Mouse (Mus musculus): ENCODE measurements around the gene Zfp618. TPM values are rescaled to one million over a fixed set of nuclear protein-coding genes. Genes with fewer than 3 reads are reported as not detected.

Gene Zfp618
- total and polyA plus RNA-seq, 3 experiments: 0.05 TPM; not detected in 2

DNA sequence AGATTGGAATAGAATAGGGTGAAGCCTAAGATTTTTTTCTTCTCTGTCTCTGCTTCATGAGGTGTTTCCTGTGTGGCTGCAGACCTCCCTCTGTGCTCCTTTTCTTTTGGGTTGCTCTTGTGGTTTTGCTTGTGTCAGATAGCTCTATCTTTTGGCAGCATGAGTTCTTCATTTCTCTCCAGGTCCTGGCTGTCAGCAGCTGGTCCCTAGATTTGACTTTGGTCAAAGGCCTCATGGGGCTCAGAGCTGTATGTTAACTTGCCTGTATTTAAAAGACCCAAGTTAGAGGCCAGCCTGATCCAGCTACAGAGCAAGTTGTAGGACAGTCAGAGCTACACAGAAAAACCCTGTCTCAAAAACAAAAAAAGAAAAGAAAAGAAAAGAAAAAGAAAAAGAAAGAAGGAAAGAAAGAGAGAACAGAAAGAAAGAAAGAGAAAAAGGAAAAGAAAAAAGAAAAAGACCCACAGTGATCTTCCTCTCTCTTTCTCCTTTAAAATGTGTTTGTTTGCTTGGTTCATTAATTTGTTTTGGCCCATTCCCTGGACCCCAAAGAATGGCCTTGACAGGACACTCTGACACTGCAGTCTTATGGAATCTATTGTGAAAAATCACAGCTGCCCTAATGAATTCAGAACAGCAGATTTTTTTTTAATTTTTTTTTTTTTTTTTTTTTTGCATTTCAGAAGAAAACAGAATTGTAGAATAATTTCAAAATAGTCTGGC is 84.4 kb downstream of the Zfp618 start:
- H3K27me3 ChIP-seq (ENCODE audit: insufficient read depth, low read length): no peaks in the 10 kb centered on the region

DNA sequence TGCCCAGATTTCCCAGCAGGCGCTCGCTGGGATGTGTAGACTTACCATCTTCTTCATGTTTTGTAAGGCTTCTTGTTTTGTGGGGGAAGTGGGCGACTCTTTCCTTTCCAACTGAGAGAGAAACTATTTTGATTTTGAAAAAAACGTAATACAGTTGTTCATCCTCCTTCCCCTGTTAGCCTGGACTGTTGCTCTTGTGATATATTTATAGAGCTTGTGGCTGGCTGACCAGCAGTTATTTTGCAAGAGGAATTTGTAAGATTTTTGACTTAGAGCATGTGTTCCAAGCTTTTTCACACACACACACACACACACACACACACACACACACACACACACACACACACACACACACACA is 84.9 kb downstream of the Zfp618 start:
- H3K27me3 ChIP-seq (ENCODE audit: insufficient read depth, low read length): no peaks in the 10 kb centered on the region
- TF ChIP-seq CTCF (IDR thresholded peaks at IDR 0.05; ENCODE audit: low read depth, low read length): no peak
- no peak for TF ChIP-seq TAL1 (conservative IDR thresholded peaks at IDR 0.05; ENCODE audit: low read depth, low read length)
- no peak for TF ChIP-seq POLR2AphosphoS5 (IDR thresholded peaks at IDR 0.05; ENCODE audit: insufficient replicate concordance, low read depth, low read length)
- no peak for TF ChIP-seq GATA2 (IDR thresholded peaks at IDR 0.05; ENCODE audit: borderline replicate concordance, low read depth, low read length)
- TF ChIP-seq GATA1 (IDR thresholded peaks at IDR 0.05; ENCODE audit: borderline replicate concordance, low read length): no peak
- H3K36me3 ChIP-seq (replicated peaks): no peaks in the 10 kb centered on the region
- no peak for DNase-seq (ENCODE audit: low spot score)
- peaks cover 53% of the 10 kb centered on the region for H3K9me3 ChIP-seq (replicated peaks)
- no peaks in the 10 kb centered on the region for H3K4me1 ChIP-seq (ENCODE audit: insufficient read depth, low read depth, low read length)
- H3K4me3 ChIP-seq (ENCODE audit: low read depth, low read length): no peak overlapping the region
- ATAC-seq (ENCODE audit: extremely low read depth, insufficient number of reproducible peaks, low FRiP score, poor library complexity, severe bottlenecking): no peak

More for the DNA sequence above, 84.4 kb downstream of the Zfp618 start:
- Histone ChIP-seq H3K4me1 (ENCODE audit: insufficient read depth, low read depth, low read length) (no peaks in the 10 kb centered on the region), H3K36me3 (replicated peaks) (no peaks in the 10 kb centered on the region), H3K4me3 (ENCODE audit: low read depth, low read length) (no peak overlapping the region), H3K9me3 (replicated peaks) (peaks cover 47% of the 10 kb centered on the region)
- no peak for TF ChIP-seq POLR2AphosphoS5 (IDR thresholded peaks at IDR 0.05; ENCODE audit: insufficient replicate concordance, low read depth, low read length)
- no peak for TF ChIP-seq GATA2 (IDR thresholded peaks at IDR 0.05; ENCODE audit: borderline replicate concordance, low read depth, low read length)
- no peak for TF ChIP-seq TAL1 (conservative IDR thresholded peaks at IDR 0.05; ENCODE audit: low read depth, low read length)
- no peak for TF ChIP-seq CTCF (IDR thresholded peaks at IDR 0.05; ENCODE audit: low read depth, low read length)
- TF ChIP-seq GATA1 (IDR thresholded peaks at IDR 0.05; ENCODE audit: borderline replicate concordance, low read length): no peak
- ATAC-seq (ENCODE audit: extremely low read depth, insufficient number of reproducible peaks, low FRiP score, poor library complexity, severe bottlenecking): no peak
- no peak for DNase-seq (ENCODE audit: low spot score)

DNA sequence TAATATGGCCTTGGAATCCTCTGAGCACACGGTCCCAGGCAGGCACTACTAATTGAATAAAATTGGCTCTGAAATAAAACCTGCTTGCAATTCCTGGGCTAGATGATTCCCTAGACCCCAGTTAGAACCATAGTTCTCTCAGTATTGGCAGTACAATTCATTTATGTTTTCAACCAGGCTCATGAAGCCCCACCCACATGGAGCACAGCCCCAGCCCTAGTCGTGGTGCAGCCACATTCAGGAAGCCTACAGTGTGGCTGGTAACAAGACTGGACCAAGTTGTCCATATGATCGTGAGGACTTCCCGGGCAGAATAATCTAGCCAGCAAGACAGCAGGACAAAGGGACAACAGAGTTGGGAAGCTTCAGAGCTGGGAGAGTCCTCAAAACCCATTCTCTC is 85.6 kb downstream of the Zfp618 start:
- no peak for TF ChIP-seq GATA1 (IDR thresholded peaks at IDR 0.05; ENCODE audit: borderline replicate concordance, low read length)
- no peak for TF ChIP-seq TAL1 (conservative IDR thresholded peaks at IDR 0.05; ENCODE audit: low read depth, low read length)
- no peak for TF ChIP-seq GATA2 (IDR thresholded peaks at IDR 0.05; ENCODE audit: borderline replicate concordance, low read depth, low read length)
- no peak for TF ChIP-seq CTCF (IDR thresholded peaks at IDR 0.05; ENCODE audit: low read depth, low read length)
- TF ChIP-seq POLR2AphosphoS5 (IDR thresholded peaks at IDR 0.05; ENCODE audit: insufficient replicate concordance, low read depth, low read length): no peak

DNA sequence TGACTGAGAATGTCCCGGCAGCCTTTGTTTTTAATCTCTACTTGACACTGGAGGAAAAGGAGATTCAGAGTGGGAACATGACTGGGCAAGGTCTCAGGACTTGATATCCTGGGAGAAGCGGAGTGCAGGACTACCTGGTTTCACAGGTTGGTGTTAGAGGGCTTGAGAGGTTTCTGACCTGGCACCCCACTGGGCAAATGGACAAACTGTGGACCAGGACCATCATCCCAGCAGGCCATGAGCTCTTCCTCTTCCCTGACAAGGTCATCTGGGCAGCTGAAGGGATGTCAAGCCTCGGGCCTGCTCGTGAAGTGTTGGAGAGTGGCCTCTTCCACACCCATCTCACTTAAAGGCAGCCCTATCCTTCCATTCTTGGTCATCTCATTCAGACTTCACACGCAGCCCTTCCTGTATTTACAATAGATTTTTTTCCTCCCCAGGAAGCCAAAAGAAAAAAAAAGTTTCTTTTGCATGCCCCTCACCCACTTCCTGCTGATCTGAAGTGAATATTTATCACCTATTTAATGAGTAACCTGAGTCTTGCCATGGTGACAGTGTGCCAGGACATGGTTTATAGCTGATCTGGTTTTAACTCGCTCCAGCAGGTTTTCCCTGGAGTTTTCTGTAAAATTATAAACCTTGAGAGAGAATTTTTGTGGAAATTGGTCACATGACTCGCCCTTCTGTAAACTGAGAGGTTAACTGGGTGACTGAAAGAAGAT is 86.7 kb downstream of the Zfp618 start:
- H3K27me3 ChIP-seq (ENCODE audit: insufficient read depth, low read length): no peaks in the 10 kb centered on the region
- H3K4me1 ChIP-seq (ENCODE audit: insufficient read depth, low read depth, low read length): no peaks in the 10 kb centered on the region
- no peaks in the 10 kb centered on the region for H3K36me3 ChIP-seq (replicated peaks)
- ATAC-seq (ENCODE audit: extremely low read depth, insufficient number of reproducible peaks, low FRiP score, poor library complexity, severe bottlenecking) (no peak), DNase-seq (ENCODE audit: low spot score) (no peak)
- no peak overlapping the region for H3K4me3 ChIP-seq (ENCODE audit: low read depth, low read length)
- TF ChIP-seq GATA1 (IDR thresholded peaks at IDR 0.05; ENCODE audit: borderline replicate concordance, low read length) (no peak), GATA2 (IDR thresholded peaks at IDR 0.05; ENCODE audit: borderline replicate concordance, low read depth, low read length) (no peak), CTCF (IDR thresholded peaks at IDR 0.05; ENCODE audit: low read depth, low read length) (no peak), TAL1 (conservative IDR thresholded peaks at IDR 0.05; ENCODE audit: low read depth, low read length) (no peak), POLR2AphosphoS5 (IDR thresholded peaks at IDR 0.05; ENCODE audit: insufficient replicate concordance, low read depth, low read length) (no peak)
- peaks cover 69% of the 10 kb centered on the region for H3K9me3 ChIP-seq (replicated peaks)

More for the DNA sequence above, 85.6 kb downstream of the Zfp618 start:
- Histone ChIP-seq H3K9me3 (replicated peaks) (peaks cover 59% of the 10 kb centered on the region), H3K36me3 (replicated peaks) (no peaks in the 10 kb centered on the region), H3K4me1 (ENCODE audit: insufficient read depth, low read depth, low read length) (no peaks in the 10 kb centered on the region), H3K4me3 (ENCODE audit: low read depth, low read length) (no peak overlapping the region), H3K27me3 (ENCODE audit: insufficient read depth, low read length) (no peaks in the 10 kb centered on the region)
- ATAC-seq (ENCODE audit: extremely low read depth, insufficient number of reproducible peaks, low FRiP score, poor library complexity, severe bottlenecking): no peak
- no peak for DNase-seq (ENCODE audit: low spot score)

DNA sequence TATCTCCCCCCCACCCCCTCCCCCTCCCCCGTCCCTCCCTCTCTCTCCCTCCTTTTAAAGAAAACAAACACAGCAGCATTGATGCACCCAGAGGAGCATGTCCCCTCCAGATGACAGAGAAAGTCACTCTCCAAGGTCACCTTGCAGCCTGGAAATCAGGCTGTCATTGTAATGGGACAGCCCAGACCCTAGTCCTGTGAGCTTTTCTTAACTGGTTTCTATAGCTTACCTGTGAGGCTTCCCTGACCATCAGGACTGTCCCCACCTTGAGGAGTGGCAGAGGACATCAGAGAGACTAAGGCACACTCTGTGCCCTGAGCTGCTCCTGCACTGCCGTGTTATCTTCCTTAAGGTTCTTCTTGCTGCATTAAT is 87.3 kb downstream of the Zfp618 start:
- Histone ChIP-seq H3K9me3 (replicated peaks) (peaks cover 64% of the 10 kb centered on the region), H3K27me3 (ENCODE audit: insufficient read depth, low read length) (no peaks in the 10 kb centered on the region), H3K4me1 (ENCODE audit: insufficient read depth, low read depth, low read length) (no peaks in the 10 kb centered on the region), H3K4me3 (ENCODE audit: low read depth, low read length) (no peak overlapping the region), H3K36me3 (replicated peaks) (no peaks in the 10 kb centered on the region)
- DNase-seq (ENCODE audit: low spot score): no peak
- ATAC-seq (ENCODE audit: extremely low read depth, insufficient number of reproducible peaks, low FRiP score, poor library complexity, severe bottlenecking): no peak
- no peak for TF ChIP-seq TAL1 (conservative IDR thresholded peaks at IDR 0.05; ENCODE audit: low read depth, low read length)
- no peak for TF ChIP-seq GATA2 (IDR thresholded peaks at IDR 0.05; ENCODE audit: borderline replicate concordance, low read depth, low read length)
- TF ChIP-seq GATA1 (IDR thresholded peaks at IDR 0.05; ENCODE audit: borderline replicate concordance, low read length): no peak
- no peak for TF ChIP-seq POLR2AphosphoS5 (IDR thresholded peaks at IDR 0.05; ENCODE audit: insufficient replicate concordance, low read depth, low read length)
- no peak for TF ChIP-seq CTCF (IDR thresholded peaks at IDR 0.05; ENCODE audit: low read depth, low read length)

DNA sequence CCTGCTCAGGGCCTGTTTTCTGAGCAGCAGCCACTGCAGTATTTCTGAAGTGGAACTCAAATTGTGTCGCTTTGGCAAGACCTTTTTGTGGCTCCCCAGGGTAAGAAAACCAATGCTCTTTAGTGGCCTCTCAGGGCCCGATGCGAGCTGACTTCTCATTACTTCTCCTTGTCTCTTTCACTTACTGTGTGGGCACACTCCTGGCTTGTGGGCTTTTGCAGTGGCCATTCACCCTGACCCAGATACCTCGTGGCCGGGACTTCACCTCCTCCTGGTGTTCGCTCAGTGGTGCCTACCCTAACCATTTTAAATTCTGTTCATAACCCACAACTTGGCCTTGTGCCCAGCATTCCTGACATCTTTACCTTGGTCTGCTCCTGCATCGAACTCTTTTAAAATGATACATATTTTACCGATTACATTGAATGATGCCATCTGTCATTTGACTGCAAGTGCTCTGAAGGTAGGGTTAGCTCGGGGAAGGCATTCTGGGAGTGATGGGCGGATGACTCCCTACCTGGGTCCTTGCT is 89.9 kb downstream of the Zfp618 start:
- DNase-seq (ENCODE audit: low spot score): no peak
- no peaks in the 10 kb centered on the region for H3K36me3 ChIP-seq (replicated peaks)
- no peak for ATAC-seq (ENCODE audit: extremely low read depth, insufficient number of reproducible peaks, low FRiP score, poor library complexity, severe bottlenecking)
- H3K4me3 ChIP-seq (ENCODE audit: low read depth, low read length): no peak overlapping the region
- peaks cover 71% of the 10 kb centered on the region for H3K9me3 ChIP-seq (replicated peaks)
- no peaks in the 10 kb centered on the region for H3K27me3 ChIP-seq (ENCODE audit: insufficient read depth, low read length)
- TF ChIP-seq POLR2AphosphoS5 (IDR thresholded peaks at IDR 0.05; ENCODE audit: insufficient replicate concordance, low read depth, low read length): no peak
- TF ChIP-seq GATA2 (IDR thresholded peaks at IDR 0.05; ENCODE audit: borderline replicate concordance, low read depth, low read length): no peak
- TF ChIP-seq GATA1 (IDR thresholded peaks at IDR 0.05; ENCODE audit: borderline replicate concordance, low read length): no peak
- TF ChIP-seq CTCF (IDR thresholded peaks at IDR 0.05; ENCODE audit: low read depth, low read length): no peak
- TF ChIP-seq TAL1 (conservative IDR thresholded peaks at IDR 0.05; ENCODE audit: low read depth, low read length): no peak
- no peaks in the 10 kb centered on the region for H3K4me1 ChIP-seq (ENCODE audit: insufficient read depth, low read depth, low read length)

Measured in G1E (cell line).